Mouse (Mus musculus) embryonic stem cell, embryonic (primary cell): ENCODE measurements around the gene Hps5.

ENCODE experiments used
- CTCF ChIA-PET, 4 experiments: fragments of 300-600 bp in 2 of 4; fragments of 350-600 bp in 2 of 4; sonication (Branson Sonifier 250); formaldehyde crosslinking; loops; one replicate each; lab custom pipeline; 2022; ENCODE audit warnings: inconsistent platforms in 2 of 4; lab: Charles Lee
- POLR2A ChIA-PET, 4 experiments: fragments of 300-600 bp in 2 of 4; fragments of 350-600 bp in 2 of 4; sonication (Branson Sonifier 250); formaldehyde crosslinking; loops; one replicate each; lab custom pipeline; 2022; ENCODE audit warnings: antibody characterized with exemption in 4 of 4, inconsistent platforms in 1 of 4; lab: Charles Lee

Hps5 gene

DNA sequence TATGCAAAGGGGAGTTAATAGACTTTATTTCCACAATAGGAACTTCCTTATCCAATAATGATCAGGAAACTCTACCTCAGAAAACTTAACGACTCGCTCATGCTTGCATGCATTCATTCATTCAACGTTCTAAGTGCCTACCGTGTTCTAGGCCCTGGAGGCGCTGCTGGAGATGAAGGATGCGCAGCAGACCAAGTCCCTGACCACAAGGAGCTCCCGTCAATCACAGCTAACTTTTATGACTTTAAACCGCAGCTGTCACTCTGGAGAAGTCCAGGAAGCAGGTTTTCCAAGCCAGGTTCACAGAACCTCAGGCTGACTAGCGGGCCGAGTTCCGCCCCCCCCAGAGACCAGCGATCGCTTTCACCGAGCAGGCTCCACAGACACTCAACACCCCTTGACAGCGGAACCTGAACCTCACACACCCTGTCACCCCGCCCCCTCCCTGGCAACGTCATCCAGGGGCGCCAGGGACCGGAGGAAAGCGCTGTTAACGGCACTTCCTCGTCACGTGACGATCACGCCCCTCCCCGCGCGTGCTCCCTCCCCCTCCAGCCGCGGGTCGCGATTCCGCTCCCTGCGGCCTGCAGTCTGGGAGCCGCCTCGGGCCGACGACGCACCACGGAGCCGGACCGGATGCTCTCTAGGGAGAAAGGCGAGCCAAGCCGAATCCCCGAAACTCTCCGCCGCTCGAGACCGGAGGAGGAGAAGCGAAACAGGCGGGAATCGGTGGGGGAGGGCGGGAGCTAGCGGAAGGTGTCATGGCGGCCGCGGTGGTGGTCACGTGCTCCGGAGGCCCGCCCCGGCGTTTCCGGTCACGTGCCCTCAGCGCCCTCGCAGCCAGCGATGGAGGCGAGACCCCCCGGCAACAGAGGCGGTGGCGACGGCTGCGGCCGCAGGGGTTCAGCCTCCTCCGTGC, at the start of gene Hps5, which contains the start of gene Gtf2h1:
TSS of gene Hps5 (minus strand) at position 778 of the 919 bp plus-strand sequence.
TSS of gene Gtf2h1 (plus strand) at position 817 of the 919 bp plus-strand sequence.
- ChIA-PET CTCF (interaction anchor here in 3 of 4 experiments (0.6 to 2.1 kb wide), 5 partner anchors 25 to 981 kb away, joined by 3 to 6 read pairs (median 3); partner anchors contain the start of genes Cyth2 (in 1 of the 3) and Saal1 (in 1 of the 3)), POLR2A (interaction anchor here (0.6 to 3.3 kb wide), 62 partner anchors 9 to 1220 kb away, joined by 3 to 25 read pairs (median 4); partner anchors contain the start of genes Saal1 (in 2 of the 4), Sergef (in 1 of the 4) and Spty2d1 (in 1 of the 4))

DNA sequence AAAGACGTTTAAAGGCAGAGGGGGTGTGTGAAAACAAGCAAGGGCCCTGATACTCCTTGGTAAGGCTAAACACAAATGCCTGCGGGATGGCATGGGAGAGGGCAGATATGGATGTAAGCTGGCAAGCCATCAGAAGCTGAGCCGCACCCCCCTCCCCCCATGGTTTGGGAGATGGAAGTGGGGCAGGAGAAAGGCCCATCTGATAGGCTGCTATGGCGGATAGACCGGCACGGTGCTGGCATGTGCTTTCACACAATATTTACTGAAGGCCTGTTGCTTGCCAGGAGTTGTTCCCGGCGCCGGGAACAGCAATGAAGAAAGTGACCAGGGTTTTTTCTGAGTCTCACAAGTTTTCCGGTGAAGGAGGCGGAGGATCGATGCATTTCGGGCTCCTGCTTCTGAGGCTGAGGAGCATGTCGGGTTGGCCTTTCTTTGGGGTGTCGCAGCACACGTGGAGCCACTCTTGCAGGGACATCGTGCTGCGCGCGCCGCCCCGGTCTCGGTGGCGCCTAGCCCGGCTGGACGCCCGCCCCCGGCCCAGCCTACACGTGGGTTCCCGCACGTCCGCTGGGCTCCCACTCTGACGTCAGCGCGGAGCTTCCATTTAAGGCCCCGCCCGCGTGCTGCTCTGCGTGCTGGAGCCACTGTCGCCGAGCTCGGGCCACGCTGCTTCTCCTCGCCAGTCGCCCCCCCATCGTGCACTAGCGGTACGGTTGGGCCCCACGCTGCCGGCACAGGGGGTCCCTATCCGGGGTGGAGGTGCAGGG, 49.5 kb upstream of the Hps5 start:
- ChIA-PET POLR2A (interaction anchor here (0.5 to 6.3 kb wide), 49 partner anchors 7 to 1859 kb away, joined by 3 to 44 read pairs (median 4); partner anchors contain the start of genes Gtf2h1 (in 3 of the 4), Hps5 (in 3 of the 4), Ldhc (in 1 of the 4) and Prmt1 (in 1 of the 4)), CTCF (interaction anchor here (0.6 to 1.7 kb wide), 6 partner anchors 16 to 135 kb away, joined by 3 to 4 read pairs (median 3); partner anchors contain the start of gene Saal1 (in 1 of the 4))

DNA sequence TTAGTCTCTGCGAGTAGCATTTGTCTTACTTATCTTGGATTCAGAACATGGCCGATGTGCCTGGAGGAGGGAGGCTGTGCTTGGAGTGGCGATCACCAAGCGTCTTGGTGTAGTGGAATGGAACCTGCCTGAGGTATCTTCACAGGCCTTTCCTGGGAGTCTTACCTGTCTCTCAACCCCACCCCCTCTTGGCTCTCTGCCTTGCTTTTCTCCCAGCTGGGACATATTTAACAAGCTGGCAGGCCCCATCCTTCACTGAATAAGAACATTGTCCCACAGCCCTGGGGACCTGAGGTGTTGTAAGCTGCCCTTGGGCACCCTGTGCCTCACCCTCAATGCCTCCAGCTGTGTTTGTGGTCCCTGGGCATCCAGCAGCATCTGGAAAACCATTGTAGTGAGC, 47.7 kb upstream of the Hps5 start:
- ChIA-PET CTCF (no interaction called here), POLR2A (interaction anchor here in 2 of 4 experiments (2.6 to 4.8 kb wide), 3 partner anchors 12 to 17 kb away, joined by 26 to 44 read pairs (median 44); no protein-coding TSS in a partner anchor)

DNA sequence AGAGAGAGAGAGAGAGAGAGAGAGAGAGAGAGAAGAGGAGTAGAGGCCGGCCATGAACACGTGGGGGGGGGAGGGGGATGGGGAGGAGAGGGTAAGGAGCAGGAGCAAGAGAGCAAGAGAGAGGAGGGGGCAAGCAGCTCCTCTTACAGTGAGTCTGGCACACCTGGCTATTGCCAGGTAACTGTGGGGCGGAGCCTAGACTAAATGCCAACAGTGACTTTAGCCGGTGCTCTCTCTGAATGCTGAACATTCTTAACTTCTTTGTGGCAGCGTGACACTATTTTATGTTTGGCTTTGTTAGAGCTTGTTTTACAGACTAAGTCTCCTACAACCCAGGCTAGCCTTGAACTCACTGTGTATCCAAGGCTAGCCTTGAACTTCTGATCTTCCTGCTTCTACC, 46.4 kb upstream of the Hps5 start:
- POLR2A ChIA-PET: interaction anchor here in 2 of 4 experiments (0.8 to 1.9 kb wide), 6 partner anchors 10 to 33 kb away, joined by 3 to 9 read pairs (median 6); no protein-coding TSS in a partner anchor
- CTCF ChIA-PET: no interaction called here

DNA sequence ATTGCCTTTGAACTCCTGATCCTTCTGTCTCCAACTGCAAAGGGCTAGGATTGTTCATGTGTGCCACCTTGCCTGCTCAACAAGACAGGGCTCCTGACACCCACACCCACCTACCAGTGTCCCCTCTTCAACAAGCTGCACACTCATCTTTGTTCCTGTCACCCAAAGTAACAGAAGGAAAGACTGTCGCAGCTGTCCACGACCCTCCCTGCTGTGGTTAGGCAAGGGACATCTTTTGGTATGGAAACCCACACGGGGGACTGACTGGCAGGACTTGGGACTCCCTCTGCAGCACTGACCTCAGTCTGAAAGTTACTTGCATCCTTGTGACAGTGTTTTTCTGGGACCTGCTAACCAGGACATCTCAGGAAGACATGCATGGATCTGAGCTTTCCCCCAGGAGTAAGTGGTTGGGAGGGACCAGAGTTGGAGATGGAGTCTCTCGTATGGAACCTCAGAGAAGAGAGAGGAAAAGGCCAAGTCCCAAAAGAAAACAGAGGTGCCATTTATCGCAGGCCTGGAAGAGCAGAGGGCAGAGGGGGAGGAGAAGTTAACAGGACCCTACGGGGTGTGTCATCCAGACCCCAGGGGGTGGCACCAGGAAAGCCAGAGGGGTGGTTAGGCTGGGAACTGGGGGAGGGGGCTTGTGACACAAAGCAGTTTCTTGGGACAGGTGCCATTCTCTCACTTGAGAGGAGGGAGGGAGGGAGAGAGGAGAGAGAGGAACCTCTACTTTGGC, 45.1 kb upstream of the Hps5 start, which contains the start of gene Ldha:
TSS of gene Ldha (plus strand) at position 689 of the 739 bp plus-strand sequence.
- ChIA-PET CTCF (interaction anchor here in 2 of 4 experiments (0.5 to 0.6 kb wide), 2 partner anchors 459 to 1142 kb away, joined by 3 read pairs; partner anchors contain the start of gene Car11 (in 1 of the 2)), POLR2A (interaction anchor here in 3 of 4 experiments (0.6 to 5.0 kb wide), 12 partner anchors 7 to 115 kb away, joined by 3 to 32 read pairs (median 10); partner anchors contain the start of genes Gtf2h1 (in 1 of the 3) and Hps5 (in 1 of the 3))

DNA sequence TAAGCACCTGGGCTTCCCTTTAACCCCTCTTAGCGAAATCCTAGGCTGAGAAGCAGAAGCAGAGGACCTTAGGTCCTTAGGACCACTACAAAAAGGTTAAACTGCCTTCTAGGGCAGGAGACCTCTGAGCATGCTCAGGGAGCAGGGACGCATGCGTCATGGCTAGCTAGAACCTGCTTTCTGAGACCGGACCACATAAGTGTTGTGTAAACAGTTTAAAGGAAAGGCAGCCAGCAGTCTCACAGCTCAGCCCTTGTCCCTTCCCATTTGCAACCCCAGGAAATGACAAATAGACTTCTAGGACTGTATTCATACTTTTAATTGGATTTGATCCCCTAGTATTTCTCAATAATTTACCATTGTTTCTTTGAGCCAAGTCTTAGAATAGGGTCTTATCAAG, 44.5 kb upstream of the Hps5 start:
- CTCF ChIA-PET: interaction anchor here in 2 of 4 experiments (0.5 to 1.8 kb wide), 2 partner anchors 15 to 1141 kb away, joined by 3 to 4 read pairs; partner anchors contain the start of gene Car11 (in 1 of the 2)

DNA sequence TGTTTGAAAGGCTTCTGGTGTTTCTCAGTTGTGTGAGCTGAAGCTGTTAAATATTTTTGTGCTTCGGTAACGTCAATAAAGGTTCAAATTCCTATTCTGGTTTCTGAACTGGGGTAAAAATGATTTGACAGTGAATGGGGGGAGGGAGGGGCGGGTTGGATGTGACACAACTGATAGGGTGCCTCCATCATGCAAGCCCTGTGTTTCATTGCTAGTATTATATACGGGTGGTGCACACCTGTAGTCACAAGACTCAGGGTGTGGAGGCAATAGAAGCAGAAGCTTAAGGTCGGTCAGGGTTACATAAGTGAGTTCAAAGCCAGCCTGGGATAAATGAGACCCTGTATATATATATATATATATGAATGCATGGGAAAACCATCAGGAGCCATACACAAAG, 44.0 kb upstream of the Hps5 start:
- CTCF ChIA-PET: interaction anchor here in 1 of 4 experiments (1.8 kb wide), 2 partner anchors 10 to 15 kb away, joined by 4 to 5 read pairs; no protein-coding TSS in a partner anchor
- POLR2A ChIA-PET: interaction anchor here (0.6 to 5.0 kb wide), 28 partner anchors 8 to 1093 kb away, joined by 3 to 32 read pairs (median 4); partner anchors contain the start of genes Gtf2h1 (in 1 of the 4), Hps5 (in 1 of the 4) and Sergef (in 1 of the 4)

More for the DNA sequence above, 44.5 kb upstream of the Hps5 start:
- POLR2A ChIA-PET: interaction anchor here in 3 of 4 experiments (0.6 to 5.0 kb wide), 16 partner anchors 8 to 201 kb away, joined by 3 to 32 read pairs (median 4); partner anchors contain the start of genes Gtf2h1 (in 1 of the 3), Hps5 (in 1 of the 3) and Sergef (in 1 of the 3)

DNA sequence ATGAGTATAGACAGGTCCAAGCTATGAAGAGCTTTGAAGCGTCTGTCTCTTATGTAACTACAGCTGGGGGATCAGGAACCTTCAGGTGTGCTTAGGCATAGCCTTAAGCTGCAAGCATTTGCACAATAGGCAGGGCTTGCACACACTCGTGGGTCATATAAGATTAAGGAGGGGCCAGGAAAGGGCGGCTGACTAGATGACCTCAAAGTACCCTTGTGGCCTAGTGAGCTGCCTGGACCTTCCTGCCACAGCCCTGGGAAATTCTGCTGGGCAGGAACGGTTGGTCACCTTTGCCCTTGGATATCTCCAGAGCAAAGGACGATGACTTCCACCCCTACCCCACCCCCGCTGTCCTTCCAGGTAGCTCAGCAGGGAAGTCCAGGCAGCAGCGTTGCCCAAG, 43.6 kb upstream of the Hps5 start:
- ChIA-PET CTCF (interaction anchor here in 1 of 4 experiments (0.6 to 1.8 kb wide), 3 partner anchors 9 to 110 kb away, joined by 3 to 5 read pairs (median 4); no protein-coding TSS in a partner anchor), POLR2A (interaction anchor here (0.6 to 5.0 kb wide), 35 partner anchors 8 to 1092 kb away, joined by 3 to 32 read pairs (median 4); partner anchors contain the start of genes Gtf2h1 (in 3 of the 4), Hps5 (in 3 of the 4) and Sergef (in 1 of the 4))

DNA sequence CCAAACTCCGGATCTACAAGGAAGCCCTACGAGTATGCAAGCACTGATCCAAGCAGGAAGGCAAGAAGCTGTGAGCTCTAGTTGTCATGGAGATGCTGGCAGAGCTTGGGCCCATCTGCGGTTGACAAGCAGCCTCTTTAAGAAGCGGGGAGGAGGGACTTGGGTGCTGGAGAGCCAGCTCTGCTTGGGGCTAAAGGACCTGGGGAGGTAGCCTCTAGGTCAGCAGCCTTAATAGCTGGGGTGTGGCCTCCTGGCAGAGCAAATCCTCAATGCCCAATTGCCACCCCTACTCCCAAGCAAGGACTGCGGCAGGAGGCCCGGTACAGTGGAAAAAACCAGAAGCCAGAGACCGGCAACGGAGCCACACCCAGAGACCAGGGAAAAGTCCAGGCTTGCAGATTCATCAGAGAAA, 43.0 kb upstream of the Hps5 start:
- ChIA-PET CTCF (interaction anchor here (0.6 to 1.8 kb wide), 6 partner anchors 9 to 121 kb away, joined by 3 to 5 read pairs (median 4); no protein-coding TSS in a partner anchor), POLR2A (interaction anchor here (0.8 to 5.0 kb wide), 23 partner anchors 8 to 237 kb away, joined by 3 to 32 read pairs (median 3); partner anchors contain the start of genes Gtf2h1 (in 2 of the 4), Hps5 (in 2 of the 4) and Sergef (in 1 of the 4))

DNA sequence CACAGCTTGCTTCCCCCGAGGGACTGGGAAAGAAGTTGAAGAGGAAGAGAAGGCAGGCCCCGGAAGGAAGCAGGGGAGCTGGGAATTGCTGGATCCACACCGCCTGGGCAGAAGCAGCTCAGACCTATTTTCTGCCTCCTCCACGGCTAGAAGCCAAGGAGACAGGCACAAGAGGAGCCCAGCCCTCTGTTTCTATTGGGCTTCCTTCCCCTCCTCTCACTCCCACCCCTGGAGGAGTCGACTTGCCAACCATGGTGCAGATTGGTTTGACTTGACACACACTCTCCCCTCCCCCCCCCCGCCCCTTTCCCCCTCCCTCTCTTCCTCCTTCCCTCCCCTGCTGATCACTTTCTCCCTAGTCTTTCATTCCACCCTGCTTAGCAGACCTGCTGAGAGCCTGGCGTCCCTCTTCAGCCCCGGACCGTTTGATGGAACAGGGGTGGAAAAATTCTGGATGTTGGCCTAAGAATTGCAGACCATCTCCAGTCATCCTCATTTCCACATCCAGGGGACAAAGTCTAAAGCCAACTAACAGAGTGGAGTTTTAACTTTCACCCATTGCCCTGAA, 42.3 kb upstream of the Hps5 start:
- ChIA-PET CTCF (interaction anchor here (0.6 to 1.8 kb wide), 8 partner anchors 8 to 620 kb away, joined by 3 to 6 read pairs (median 4); no protein-coding TSS in a partner anchor), POLR2A (interaction anchor here in 3 of 4 experiments (0.6 to 5.0 kb wide), 25 partner anchors 7 to 236 kb away, joined by 3 to 32 read pairs (median 5); partner anchors contain the start of genes Gtf2h1 (in 2 of the 3), Hps5 (in 2 of the 3), Saa4 (in 1 of the 3) and Sergef (in 1 of the 3))

DNA sequence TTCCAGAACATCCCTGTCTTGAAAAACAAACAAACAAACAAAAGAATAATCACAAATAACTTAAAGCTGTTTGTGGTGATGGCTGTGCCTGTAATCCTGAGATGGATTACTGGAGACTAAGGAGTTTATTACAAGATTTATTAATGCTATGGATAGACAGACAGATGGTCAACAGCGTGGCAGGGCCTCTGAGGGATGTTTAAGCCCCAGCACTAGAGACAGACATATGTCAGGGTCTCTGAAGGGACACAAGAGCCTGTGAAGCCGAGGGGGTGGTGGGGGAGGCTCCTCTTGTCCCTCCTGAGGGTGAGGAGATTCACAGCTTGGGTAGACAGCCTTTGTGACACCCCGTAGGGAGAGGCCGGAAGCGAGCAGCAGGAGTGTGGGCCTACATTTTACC, 41.2 kb upstream of the Hps5 start:
- POLR2A ChIA-PET: interaction anchor here in 3 of 4 experiments (0.6 to 5.0 kb wide), 12 partner anchors 8 to 32 kb away, joined by 3 to 32 read pairs (median 6); no protein-coding TSS in a partner anchor
- CTCF ChIA-PET: interaction anchor here in 1 of 4 experiments (1.3 to 1.7 kb wide), 2 partner anchors 9 to 13 kb away, joined by 4 to 5 read pairs; no protein-coding TSS in a partner anchor

DNA sequence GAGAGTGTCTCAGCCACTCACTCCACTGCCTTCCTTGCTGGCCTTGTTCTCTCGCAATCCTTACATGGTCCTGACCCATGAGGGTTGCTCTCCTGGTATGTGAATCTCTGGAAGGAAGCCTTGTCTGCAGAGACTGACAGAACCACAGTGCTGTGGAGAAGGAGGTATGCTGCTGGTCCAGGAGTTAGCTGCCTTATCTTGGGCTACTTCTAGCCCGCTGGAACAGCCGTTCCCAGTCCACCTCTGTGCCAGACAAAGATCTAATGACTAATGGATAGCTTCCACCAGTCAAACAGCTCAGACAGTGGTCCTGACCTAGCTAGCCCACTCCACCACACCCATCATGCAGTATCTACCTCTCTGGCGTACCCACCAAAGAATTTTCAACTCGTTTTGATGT, 40.5 kb upstream of the Hps5 start:
- ChIA-PET CTCF (no interaction called here), POLR2A (interaction anchor here in 2 of 4 experiments (1.0 to 5.0 kb wide), 5 partner anchors 8 to 17 kb away, joined by 3 to 32 read pairs (median 14); no protein-coding TSS in a partner anchor)

DNA sequence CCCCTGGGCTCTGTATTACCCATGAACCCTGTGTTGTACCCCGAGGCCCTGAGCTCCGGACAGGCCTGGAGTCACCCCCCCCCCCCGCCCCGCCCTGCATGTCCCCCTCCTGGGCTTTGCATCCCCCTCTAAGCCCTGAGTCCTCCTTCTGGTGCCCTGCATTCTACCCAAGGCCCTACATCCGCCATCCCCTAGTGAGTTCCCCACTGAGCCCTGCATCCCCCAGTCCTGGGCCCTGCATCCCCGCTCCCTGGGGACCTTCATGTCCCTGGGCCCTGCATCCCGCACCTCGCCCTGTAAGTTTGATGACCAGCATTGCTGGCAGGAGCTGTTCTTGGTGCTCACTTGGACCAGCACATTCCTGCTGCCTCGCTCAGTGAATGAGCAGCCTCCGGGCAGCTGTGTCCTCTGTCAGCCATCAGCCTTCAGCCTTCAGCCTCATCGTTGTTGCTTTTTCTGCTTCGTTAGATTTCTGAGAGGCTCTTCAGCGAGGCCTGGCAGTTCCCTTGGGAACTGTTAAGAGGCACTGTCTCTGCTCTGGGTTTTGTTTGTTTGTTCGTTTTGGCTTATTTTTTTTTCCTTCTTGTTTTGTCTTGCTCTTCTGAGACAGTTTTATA, 39.2 kb upstream of the Hps5 start:
- ChIA-PET CTCF (interaction anchor here in 2 of 4 experiments (0.6 to 1.1 kb wide), 2 partner anchors 10 to 123 kb away, joined by 3 to 4 read pairs; partner anchors contain the start of gene Uevld (in 1 of the 2)), POLR2A (interaction anchor here in 3 of 4 experiments (0.7 to 1.4 kb wide), 12 partner anchors 10 to 203 kb away, joined by 3 to 5 read pairs (median 4); partner anchors contain the start of genes Gtf2h1 (in 1 of the 3) and Hps5 (in 1 of the 3))

DNA sequence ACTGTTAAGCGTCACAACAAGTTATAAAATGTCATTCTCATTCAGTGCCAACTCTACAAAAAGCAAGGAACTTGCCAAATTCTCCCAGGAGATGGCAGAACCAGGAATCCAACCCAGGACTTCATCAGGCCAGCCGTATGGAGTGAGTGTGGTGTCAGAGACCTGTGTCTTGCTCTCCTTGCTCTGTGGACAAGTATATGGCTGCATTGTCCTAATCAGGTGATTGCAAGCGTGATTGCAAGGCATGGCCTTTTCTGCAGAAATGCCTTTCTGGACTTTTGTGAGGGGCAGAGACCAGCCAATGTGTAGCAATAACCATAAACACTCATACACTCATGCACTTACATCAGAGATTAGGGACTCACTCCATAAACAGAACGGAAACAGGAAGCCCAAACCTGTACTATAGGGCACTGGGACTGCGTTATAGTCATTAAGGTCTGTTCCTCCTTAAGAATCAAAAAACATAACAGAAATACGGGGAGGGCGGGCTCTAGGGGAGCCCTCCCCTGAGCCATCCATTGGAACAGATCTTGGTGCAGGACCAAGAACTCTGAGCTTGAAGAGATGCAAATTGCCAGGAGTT, 37.9 kb upstream of the Hps5 start:
- ChIA-PET POLR2A (interaction anchor here in 2 of 4 experiments (0.6 to 4.3 kb wide), 4 partner anchors 11 to 34 kb away, joined by 3 to 26 read pairs (median 7); no protein-coding TSS in a partner anchor), CTCF (no interaction called here)
